Mouse (Mus musculus) mature B cell (primary cell): ENCODE data around the gene Plxna2.

Experiments
- in situ Hi-C: fragments of 300-500 bp; cut with MboI; formaldehyde crosslinking; loops from 2 replicates; pipeline ENCODE4 v1.14.3; 2019

Gene Plxna2

DNA sequence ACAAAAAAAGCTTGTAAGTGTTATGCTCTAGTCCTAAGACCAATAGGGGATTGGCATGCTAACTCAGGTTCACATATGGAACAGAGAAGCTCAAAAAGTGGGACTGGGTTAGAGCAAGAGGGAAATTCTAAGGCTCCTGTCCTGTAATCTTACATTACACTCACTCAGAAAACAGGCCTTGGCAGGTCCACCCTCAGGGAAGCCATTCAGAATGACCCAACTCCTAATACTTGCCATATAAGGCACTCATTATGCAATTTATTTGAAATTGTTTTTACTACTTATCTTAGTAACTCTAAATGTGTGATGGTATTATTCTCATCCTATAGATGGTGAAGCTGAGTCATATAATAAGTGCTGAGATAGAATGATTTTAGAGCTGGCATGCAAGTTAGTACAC lies 146.9 kb downstream of the Plxna2 start:
- in situ Hi-C loops: no loop called here

DNA sequence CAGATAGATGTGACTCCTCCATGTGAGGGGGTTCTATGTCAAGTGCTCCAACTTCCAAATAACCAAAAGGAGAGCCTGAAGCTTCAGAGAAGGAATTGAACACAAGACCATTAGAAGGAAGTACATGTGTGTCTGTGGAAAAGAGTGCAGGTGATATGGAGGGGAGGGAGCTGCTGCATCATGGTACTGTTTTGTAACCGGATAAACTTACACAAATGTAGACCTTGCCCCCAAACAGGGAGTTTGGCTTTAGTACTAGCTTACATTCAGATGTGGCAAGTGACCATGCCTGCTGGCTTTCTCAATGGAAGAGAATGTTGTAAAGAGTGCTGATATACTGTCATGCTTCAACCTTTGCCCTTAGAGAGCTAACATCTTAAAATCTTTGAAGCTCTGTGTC lies 150.8 kb downstream of the Plxna2 start:
- in situ Hi-C loops: no loop called here

DNA sequence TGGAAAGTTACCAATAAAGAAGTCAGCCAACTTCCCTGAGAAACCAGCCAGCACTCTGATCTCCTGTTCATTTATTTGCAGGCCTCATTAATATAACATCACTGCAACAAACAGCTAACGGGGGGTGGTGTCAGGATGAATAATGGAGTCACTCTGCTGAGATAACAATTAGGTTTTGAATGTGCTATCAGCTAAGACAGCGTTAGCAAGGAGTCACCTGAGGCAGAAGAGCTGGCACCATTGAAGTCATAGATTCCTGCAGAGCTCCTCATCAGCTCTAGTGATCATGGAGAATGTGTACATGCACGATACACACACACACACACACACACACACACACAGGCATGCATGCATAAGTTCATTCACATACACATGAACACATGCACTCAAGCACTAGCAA lies 154.0 kb downstream of the Plxna2 start:
- in situ Hi-C loops: no loop called here

GRCm38 (mm10) chr1:194773899-194774298 lies 155.9 kb downstream of the Plxna2 start:
- in situ Hi-C loops: no loop called here

GRCm38 (mm10) chr1:194774350-194774749 lies 156.3 kb downstream of the Plxna2 start:
- in situ Hi-C loops: no loop called here

DNA sequence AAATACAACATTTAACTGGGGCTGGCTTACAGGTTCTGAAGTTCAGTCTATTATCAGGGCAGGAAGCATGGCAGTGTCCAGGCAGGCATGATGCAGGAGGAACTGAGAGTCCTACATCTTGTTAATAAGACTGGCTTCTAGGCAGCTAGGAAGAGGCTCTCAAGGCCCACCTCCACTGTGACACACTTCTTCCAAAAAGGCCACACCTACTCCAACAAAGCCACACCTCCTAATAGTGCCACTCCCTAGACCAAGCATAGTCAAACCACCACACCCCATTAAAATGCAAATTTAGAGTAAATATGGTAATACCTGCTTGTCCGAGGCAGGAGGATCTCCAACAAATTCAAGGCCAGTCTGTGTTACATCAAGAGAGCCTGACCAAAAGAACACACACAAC lies 156.7 kb downstream of the Plxna2 start:
- in situ Hi-C loops: no loop called here

- in situ Hi-C loops: no loop called here
These were observed 157.8 kb downstream of the Plxna2 start for GRCm38 (mm10) chr1:194775656-194776374.

- in situ Hi-C loops: no loop called here
These were observed 158.7 kb downstream of the Plxna2 start for GRCm38 (mm10) chr1:194776510-194777244.

GRCm38 (mm10) chr1:194777608-194778007 lies 159.6 kb downstream of the Plxna2 start:
- in situ Hi-C loops: no loop called here

GRCm38 (mm10) chr1:194780392-194780791 lies 162.4 kb downstream of the Plxna2 start:
- in situ Hi-C loops: no loop called here

GRCm38 (mm10) chr1:194780794-194781390 lies 162.9 kb downstream of the Plxna2 start:
- in situ Hi-C loops: no loop called here

- in situ Hi-C loops: no loop called here
These were observed 163.5 kb downstream of the Plxna2 start for GRCm38 (mm10) chr1:194781556-194781955.

DNA sequence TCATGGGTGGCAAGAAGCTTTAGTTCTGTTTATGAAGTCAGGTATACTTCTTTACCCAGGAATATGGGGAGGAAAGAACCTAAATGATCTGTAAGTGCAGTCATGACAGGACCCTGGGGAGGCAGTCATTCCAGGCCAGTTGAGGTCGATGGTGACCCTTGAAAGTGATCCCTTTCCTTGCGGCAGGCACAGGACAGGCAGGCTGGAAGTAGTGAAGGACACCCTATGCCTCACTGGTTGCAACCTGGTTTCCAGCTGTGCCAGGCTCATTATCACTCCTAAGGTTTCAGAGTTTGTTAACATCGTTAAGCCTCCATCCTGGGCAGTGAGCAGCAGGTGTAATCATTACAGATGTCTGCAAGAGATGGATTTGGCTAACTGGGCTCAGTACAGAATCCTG lies 164.3 kb downstream of the Plxna2 start:
- in situ Hi-C loops: no loop called here

DNA sequence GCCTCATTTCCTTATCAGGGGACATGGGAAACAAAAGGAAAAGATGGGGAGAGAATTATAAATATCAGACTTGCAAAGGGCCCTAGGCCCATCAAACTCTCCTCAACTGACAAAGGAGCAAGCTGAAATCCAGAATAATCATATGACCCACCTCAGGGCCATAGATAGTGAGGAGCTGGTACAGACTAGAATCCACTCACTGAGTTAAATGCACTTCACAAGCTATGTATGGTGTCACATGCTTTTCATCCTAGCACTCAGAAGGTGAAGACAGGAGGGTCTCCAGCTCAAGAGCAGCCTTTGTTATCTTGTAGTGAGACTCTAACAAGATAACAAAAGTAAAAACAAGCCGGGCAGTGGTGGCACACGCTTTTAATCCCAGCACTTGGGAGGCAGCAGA lies 169.6 kb downstream of the Plxna2 start:
- in situ Hi-C loops: no loop called here

- in situ Hi-C loops: no loop called here
These were observed 175.4 kb downstream of the Plxna2 start for GRCm38 (mm10) chr1:194793226-194793924.

GRCm38 (mm10) chr1:194795316-194795715 lies 177.3 kb downstream of the Plxna2 start:
- in situ Hi-C loops: no loop called here

DNA sequence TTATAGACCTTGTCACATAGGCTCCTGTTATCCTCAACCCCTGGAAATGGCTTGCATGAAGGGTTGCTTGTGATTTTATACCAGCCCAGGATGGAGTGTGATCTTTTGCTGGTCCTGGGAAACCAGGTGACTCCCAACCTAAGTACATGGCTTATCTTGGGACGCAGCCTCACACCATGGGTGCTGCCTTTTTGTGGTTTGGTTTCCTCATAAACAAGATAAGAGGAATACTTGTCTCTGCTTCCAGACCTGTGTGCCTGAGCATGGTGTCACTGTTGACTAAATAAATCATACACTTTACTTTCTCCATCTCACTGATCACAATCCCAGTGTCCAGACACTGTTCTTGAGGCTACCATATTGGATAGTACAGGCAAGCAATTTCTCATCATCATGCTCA lies 179.8 kb downstream of the Plxna2 start:
- in situ Hi-C loops: no loop called here

DNA sequence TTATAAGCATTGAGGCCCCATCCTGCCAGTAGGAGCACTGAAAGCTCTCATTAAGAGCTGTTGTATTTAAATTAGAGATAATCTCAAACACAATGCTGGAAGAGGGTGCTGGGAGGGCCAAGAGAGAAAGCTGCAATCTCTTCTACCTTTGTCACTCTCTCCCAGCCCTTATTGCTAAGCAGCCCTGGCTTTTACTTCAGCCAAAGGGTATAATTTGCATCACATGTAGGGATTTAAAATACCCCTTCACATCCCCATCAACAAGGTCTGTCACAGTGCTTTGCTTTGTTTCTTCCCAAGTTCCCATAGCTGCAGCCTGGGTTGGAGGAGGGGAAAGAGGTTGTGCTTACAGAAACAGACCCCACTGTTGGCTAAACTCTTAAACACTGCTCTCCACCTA lies 180.5 kb downstream of the Plxna2 start:
- in situ Hi-C loops: no loop called here

- in situ Hi-C loops: no loop called here
These were observed 190.2 kb downstream of the Plxna2 start for GRCm38 (mm10) chr1:194808261-194808660.

GRCm38 (mm10) chr1:194808681-194809080 lies 190.7 kb downstream of the Plxna2 start:
- in situ Hi-C loops: no loop called here

DNA sequence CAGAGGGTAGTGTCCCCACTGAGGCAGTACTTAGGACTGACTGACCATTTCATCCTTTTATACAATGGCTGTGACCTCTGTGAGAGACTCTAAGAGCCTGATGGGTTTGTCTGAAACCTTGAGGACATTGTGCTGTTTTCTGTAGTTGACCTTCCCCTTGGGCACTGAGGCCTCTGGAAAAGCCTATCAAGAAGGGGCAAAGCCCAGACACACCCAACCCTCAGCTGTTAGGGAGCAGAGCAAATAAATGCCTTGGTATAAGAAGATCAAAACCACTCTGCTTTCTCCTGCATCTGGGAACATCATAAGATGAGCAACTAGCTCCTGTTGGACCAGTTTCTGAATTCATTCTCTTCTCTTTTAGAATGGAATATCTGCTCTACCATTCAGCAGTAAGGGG lies 191.6 kb downstream of the Plxna2 start:
- in situ Hi-C loops: no loop called here

GRCm38 (mm10) chr1:194814187-194814586 lies 196.2 kb downstream of the Plxna2 start:
- in situ Hi-C loops: no loop called here
